Mouse (Mus musculus) intestine, postnatal 0 days (tissue): ENCODE measurements around the gene Gbp6. TPM values are rescaled to one million over a fixed set of nuclear protein-coding genes. Genes with fewer than 3 reads are reported as not detected.
"Not testable (repeated sequence)": the region's sequence is repeated elsewhere in the genome, so short reads cannot be mapped to it uniquely, and the experiment has no call there.

Source experiments
- ATAC-seq: fragments of 200-750 bp; cut with Nextera tagmentation; 2 replicates; pipeline ENCODE4 v1.8.0; 2017; ENCODE audit warnings: mild to moderate bottlenecking, moderate TSS enrichment, moderate library complexity
- H3K27ac ChIP-seq: fragments of 300-500 bp; sonication (generic); 2 replicates; pipeline ENCODE4 v1.5.1; 2014; ENCODE audit warnings: mild to moderate bottlenecking, low read depth, low read length, moderate library complexity
- H3K27me3 ChIP-seq: fragments of 300-500 bp; sonication (generic); replicated peaks from 2 replicates; pipeline ENCODE4 v1.6.1; 2014; ENCODE audit warnings: low read length, mixed read lengths; ENCODE audit not compliant: control insufficient read depth, insufficient read depth
- H3K36me3 ChIP-seq: fragments of 300-500 bp; sonication (generic); 2 replicates; pipeline ENCODE4 v1.6.1; 2014; ENCODE audit warnings: mild to moderate bottlenecking, moderate library complexity; ENCODE audit not compliant: control insufficient read depth, insufficient read depth
- H3K4me1 ChIP-seq: fragments of 300-500 bp; sonication (generic); replicated peaks from 2 replicates; pipeline ENCODE4 v1.6.1; 2014; ENCODE audit warnings: antibody characterized with exemption, low read length, mixed read lengths; ENCODE audit not compliant: control insufficient read depth, insufficient read depth
- H3K4me2 ChIP-seq: fragments of 300-500 bp; sonication (generic); replicated peaks from 2 replicates; pipeline ENCODE4 v1.6.1; 2014; ENCODE audit warnings: low read depth, mild to moderate bottlenecking, moderate library complexity
- H3K4me3 ChIP-seq: fragments of 300-500 bp; sonication (generic); 2 replicates; pipeline ENCODE4 v1.5.1; 2014; ENCODE audit warnings: low read depth, low read length
- H3K9ac ChIP-seq: fragments of 300-500 bp; sonication (generic); 2 replicates; pipeline ENCODE4 v1.6.1; 2014; ENCODE audit warnings: mild to moderate bottlenecking, low read depth, low read length
- H3K9me3 ChIP-seq: fragments of 300-500 bp; sonication (generic); 2 replicates; pipeline ENCODE4 v1.6.1; 2016; ENCODE audit warnings: mixed run types; ENCODE audit not compliant: control insufficient read depth
- CTCF ChIP-seq: sonication (generic); IDR thresholded peaks from 2 replicates; pipeline ENCODE4 v1.5.1; 2016; ENCODE audit warnings: low read depth, mild to moderate bottlenecking, control low read depth, antibody characterized with exemption, moderate library complexity
- WGBS: fragments of 180-500 bp; shearing (Covaris S2); extraction: QIAGEN DNeasy Blood & Tissue Kit; methylation state at CpG from one replicate; pipeline ENCODE4 v1.1.7; 2014; 5-methylcytosine and 5-hydroxymethylcytosine counted together
- polyA plus RNA-seq: library from polyadenylated mRNA; unstranded; fragments of >200 nt; fragmentation: Nextera tagmentation; extraction: Ambion mirVana; gene quantifications from 2 replicates; pipeline ENCODE4 v1.2.1, GENCODE M21; 2015

The Gbp6 gene
- 1.8 and 1.9 TPM in 2 replicates for polyA plus RNA-seq

DNA sequence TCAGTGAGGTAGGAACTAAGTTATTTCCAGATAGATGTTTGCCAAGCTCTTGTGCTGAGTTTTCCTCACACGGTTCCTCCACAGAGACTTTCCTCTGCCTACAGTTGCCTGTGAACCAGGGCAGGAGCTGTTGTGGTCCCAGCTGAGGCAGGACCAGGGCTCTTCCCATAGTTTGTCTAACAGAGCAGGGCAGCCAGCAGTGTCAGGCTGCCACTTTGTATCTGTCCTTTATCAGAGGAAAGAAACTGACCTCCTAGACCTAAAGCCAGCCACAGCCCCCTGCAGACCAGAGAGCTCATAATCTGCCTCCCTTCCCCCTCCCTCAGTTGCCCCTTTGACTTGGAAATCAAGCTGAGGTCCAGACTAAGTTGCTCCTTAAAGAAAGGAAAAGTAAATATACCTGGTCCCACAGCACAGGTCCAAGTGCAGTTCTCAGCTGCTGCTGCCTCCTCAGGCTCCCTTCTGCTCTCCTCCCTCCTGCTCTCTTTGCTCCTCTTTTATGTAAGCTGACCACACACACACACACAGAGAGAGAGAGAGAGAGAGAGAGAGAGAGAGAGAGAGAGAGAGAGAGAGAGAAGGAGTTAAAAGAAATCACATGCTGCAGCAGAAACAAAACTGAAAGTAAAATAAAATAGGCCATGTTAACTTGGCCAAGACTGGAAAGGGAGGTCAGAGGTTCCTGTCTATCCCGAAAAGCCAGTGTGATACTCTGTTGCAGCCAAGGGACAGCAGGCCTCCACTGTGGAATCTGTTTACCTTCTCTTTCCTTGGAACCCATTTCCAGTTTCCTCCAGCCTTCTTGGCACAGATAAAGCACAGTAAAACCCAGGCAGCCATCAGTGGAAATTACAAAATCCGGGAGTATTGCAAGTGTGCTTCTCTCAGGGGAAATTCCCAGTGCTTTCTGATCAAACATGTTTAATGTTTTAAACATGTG lies at the start of gene Gbp6, which contains the start of gene Gm43302:
TSS of gene Gbp6 (minus strand) at position 473 of the 940 bp plus-strand sequence.
TSS of gene Gm43302 (minus strand) at position 470 of the 940 bp plus-strand sequence.
- not testable (repeated sequence) for H3K9ac ChIP-seq, H3K27me3 ChIP-seq, H3K9me3 ChIP-seq, H3K4me1 ChIP-seq, H3K36me3 ChIP-seq
- H3K4me2 ChIP-seq, result peak within 1 kb of the TSS; percentile 45
- 0 out of 2 replicates have a peak within 1 kb of the TSS, but pooled peaks have one; percentile 41 for H3K27ac ChIP-seq
- peak within 1 kb of the TSS; percentile 5; the same call in 1 of the 2 replicates for H3K4me3 ChIP-seq
- peak; percentile 51; the same call in 1 of the 2 replicates for ATAC-seq
- 32% methylated on average over 3 of the region's 3 CpGs for WGBS

DNA sequence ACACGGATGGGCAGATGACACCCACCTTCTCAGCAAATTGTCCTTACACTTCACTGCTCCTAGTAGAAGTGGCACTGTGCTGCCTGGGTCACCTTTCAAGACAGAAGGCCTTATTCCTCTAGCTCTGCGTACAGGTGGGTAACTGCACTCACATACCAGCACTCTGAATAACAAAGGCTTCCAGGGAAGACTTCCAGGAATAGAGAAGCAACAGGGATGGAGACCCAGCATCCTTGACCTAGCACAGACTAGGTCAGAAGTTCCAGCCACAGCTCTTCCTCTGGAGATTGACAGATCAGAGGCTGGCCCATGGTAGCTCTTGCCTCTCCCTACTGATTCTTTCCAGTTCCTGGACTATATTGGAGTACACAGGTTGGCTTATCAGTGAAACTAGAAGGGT lies 47.8 kb upstream of the Gbp6 start:
- Histone ChIP-seq H3K4me2 (no peak overlapping the region), H3K4me3 (no peak overlapping the region), H3K27me3 (no peaks in the 10 kb centered on the region), H3K4me1 (no peaks in the 10 kb centered on the region), H3K27ac (no peak overlapping the region), H3K9me3 (no peaks in the 10 kb centered on the region), H3K9ac (no peak overlapping the region), H3K36me3 (no peaks in the 10 kb centered on the region)
- ATAC-seq, result no peak
- no peak for TF ChIP-seq CTCF
- WGBS, result 75% methylated on average over 2 of the region's 2 CpGs

DNA sequence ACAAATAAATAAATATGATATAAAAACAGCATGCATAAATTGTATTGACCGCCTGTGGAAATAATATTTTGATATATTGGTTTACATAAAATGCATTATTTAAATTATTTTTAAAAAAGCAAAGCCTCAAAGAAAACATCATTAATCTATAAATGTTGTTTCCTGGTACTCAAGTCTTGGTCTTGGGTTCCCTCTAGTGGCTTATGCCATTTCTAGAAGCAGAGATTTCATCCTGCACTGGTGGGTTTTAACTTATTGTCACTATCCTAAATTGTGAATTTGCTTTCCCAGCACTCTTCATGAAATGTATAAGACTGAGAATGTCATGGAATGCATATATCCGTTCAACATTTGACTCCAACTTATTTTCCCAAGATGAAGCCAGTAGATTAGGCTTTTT lies 29.0 kb upstream of the Gbp6 start:
- no peak overlapping the region for H3K27ac ChIP-seq
- WGBS, result 62% methylated on average over 2 of the region's 2 CpGs
- no peaks in the 10 kb centered on the region for H3K4me1 ChIP-seq
- no peaks in the 10 kb centered on the region for H3K27me3 ChIP-seq
- H3K4me2 ChIP-seq, result no peak overlapping the region
- no peak overlapping the region for H3K9ac ChIP-seq
- TF ChIP-seq CTCF, result peak; percentile 61
- no peak for ATAC-seq
- H3K4me3 ChIP-seq, result no peak overlapping the region
- H3K9me3 ChIP-seq, result no peaks in the 10 kb centered on the region
- H3K36me3 ChIP-seq, result no peaks in the 10 kb centered on the region

DNA sequence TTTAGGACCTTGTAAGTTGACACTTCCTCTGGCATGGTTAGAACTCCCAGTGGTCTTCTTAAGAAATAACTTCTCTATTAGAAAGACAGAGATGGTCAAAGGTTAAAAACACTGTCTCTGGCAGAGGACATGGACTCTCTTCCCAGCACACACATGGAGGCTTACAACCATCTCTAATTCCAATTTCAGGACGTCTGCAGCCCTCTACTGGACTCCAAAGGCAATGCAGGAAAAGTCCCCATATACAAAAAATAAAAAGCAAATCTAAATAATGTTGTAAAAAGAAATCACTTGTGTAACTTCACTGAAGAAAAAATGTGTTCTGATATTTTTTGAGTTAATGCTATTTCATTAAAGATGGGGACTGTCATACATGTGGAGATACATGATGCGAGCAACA lies 17.4 kb upstream of the Gbp6 start:
- WGBS, result 76% methylated on average over 2 of the region's 2 CpGs
- H3K36me3 ChIP-seq, result no peaks in the 10 kb centered on the region
- H3K4me3 ChIP-seq, result no peak overlapping the region
- H3K9me3 ChIP-seq, result no peaks in the 10 kb centered on the region
- H3K9ac ChIP-seq, result no peak overlapping the region
- TF ChIP-seq CTCF, result no peak
- H3K27ac ChIP-seq, result no peak overlapping the region
- no peak overlapping the region for H3K4me2 ChIP-seq
- H3K4me1 ChIP-seq, result no peaks in the 10 kb centered on the region
- no peaks in the 10 kb centered on the region for H3K27me3 ChIP-seq
- no peak for ATAC-seq

DNA sequence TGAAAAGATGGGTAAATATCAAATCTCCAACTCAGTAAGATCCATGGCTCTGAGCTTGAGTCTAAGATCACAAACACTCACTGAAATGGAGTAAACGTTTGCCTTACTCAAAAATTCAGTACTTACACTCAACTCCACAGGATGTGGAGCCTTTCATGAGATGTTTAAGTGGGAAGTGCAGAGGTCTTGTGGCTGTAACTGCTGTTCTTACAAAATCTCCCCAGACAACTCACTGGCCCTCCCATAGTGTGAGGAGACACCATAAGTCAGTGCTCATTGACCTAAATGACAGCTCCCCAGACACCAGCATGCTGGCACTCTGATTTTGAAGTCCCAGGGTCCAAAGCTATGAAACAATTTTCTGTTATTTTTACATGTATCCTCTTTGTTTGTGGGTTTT lies 15.7 kb upstream of the Gbp6 start:
- not testable (repeated sequence) for H3K27ac ChIP-seq, H3K4me2 ChIP-seq, H3K27me3 ChIP-seq, H3K36me3 ChIP-seq, H3K4me1 ChIP-seq, H3K9me3 ChIP-seq, H3K4me3 ChIP-seq, ATAC-seq, H3K9ac ChIP-seq
- WGBS, result 59% methylated on average over 1 of the region's 1 CpGs

DNA sequence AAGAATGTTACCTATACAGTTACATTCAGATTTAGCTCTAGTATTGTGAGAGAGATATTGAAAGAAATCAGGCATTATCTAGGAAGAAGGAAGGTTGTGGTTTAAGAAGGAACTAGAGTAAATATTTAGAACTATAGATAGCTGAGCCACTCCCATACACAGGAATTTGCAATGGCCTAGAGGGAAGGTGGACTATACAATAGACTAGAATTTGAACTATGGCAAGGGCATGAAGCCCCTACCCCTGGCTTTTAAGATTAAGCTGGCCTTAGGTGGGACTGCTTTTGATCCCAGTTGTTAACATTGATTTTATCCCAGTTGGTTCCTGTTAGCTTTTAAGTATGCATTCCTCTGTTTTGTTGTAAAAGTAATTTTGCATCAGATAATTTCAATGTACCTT lies 13.4 kb upstream of the Gbp6 start:
- not testable (repeated sequence) for H3K4me1 ChIP-seq, H3K9ac ChIP-seq, H3K4me2 ChIP-seq, ATAC-seq, H3K4me3 ChIP-seq, H3K9me3 ChIP-seq, H3K36me3 ChIP-seq, H3K27me3 ChIP-seq, H3K27ac ChIP-seq
